In the genomic region with DNA sequence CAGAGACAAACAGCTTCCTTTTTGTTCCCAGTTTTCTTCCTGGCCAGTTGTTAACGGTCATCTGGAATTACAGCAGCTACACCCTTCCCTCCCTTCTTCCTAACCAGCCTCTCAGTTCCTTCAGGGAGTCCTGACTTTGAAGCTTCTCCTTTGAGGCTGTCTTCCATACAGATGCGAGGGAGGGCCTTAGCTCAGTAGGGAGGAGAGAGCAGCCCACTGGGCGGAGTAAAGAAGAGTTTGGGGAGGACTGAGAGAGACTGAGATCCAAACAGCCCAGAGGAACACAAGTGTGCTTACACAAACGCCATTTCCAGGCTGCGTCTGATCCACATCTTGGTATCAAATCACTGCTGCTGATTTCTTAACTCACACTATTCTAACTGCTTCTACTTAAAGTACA, we compare ENCODE assay signal across 11 mouse cellular contexts.
A peak's percentile ranks its signal among the peaks of the same experiment; 100 is the strongest.
DNase-seq lines count a peak whose midpoint lies in the region; ATAC-seq lines count a peak whose summit lies in the region.
"Had no signal": no experiment of that assay in that cellular context is flagged by ENCODE, and none has a peak within 500 bp of the region (broad histone marks: within the 10 kb centered on the region; RNA-seq: fewer than 3 reads in every experiment).

No protein-coding gene starts in this region.

- peak; percentile 17 for DNase-seq in kidney, adult 9 months
- DNase-seq in kidney, postnatal 25 days: no peak
- DNase-seq in ES-CJ7 (ENCODE audit: low read depth, low spot score): peak; percentile 65
- peak; percentile 79 for DNase-seq in R1 (ENCODE audit: low read depth, low spot score)
- DNase-seq in kidney, postnatal 14 days: peak; percentile 6
- DNase-seq in heart, postnatal 4 days: no peak
- DNase-seq: adrenal gland, postnatal 14 days; cerebellum, adult 18-20 months; thymus, postnatal 14 days had no signal

- ATAC-seq in frontal cortex, adult (ENCODE audit: low TSS enrichment): no peak
- ATAC-seq: midbrain, embryonic 16.5 days had no signal

Comparison
In these comparisons a context has a peak if more than half of its experiments do, and no peak if none do; other contexts are left out.
1. DNase-seq: peak in kidney, adult 9 months (single experiment), ES-CJ7 (single experiment), R1 (single experiment) and kidney, postnatal 14 days (single experiment); none in kidney, postnatal 25 days (0 of 2) and heart, postnatal 4 days (single experiment).